Mouse (Mus musculus): ENCODE measurements around the gene Nutm1.

DNA sequence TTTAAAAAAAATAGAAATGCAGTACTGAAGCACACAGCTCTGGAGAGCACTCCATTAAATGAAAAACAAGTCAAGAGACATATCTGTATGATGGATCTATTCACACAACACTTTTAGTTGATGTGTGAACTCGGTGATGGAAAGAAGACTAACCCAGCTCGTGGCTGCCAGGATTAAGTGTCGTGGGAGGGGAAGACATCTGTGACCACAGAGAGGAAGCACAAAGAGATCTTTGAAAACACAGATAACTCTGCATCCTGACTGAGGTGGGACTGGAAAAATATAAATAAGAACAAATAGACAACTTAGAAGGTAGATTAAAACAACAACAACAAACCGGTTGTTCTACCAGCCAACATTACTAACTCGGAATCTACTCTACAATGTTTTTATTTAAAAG is 36.5 kb downstream of the Nutm1 start:
- no peak for TF ChIP-seq CTCF (IDR thresholded peaks at IDR 0.05; ENCODE audit: low read depth)
- no peak for TF ChIP-seq EP300 (IDR thresholded peaks at IDR 0.05; ENCODE audit: low read depth)
